22 mouse cellular contexts compared by ENCODE assay signal in genomic region chr5:116492726-116493125, GRCm38 (mm10).
"Had no signal": no experiment of that assay in that cellular context is flagged by ENCODE, and none has a peak within 500 bp of the region (broad histone marks: within the 10 kb centered on the region; RNA-seq: fewer than 3 reads in every experiment).

No protein-coding gene starts in this region.

- ATAC-seq: liver, embryonic 12.5 days had no signal

- DNase-seq: kidney, adult 2 months; kidney, postnatal 25 days; layer of hippocampus, adult 9-11 months; liver; lung, adult 18-20 months; lung, postnatal 10 days; lung, postnatal 36 days; right cerebral cortex, adult 18-20 months; right cerebral cortex, postnatal 14 days; right cerebral cortex, postnatal 4 days; spleen, adult 18-20 months; thymus, postnatal 25 days had no signal

- H3K4me2 ChIP-seq: limb, embryonic 13.5 days; liver, embryonic 12.5 days; liver, embryonic 15.5 days; lung, embryonic 15.5 days; stomach, embryonic 15.5 days had no signal

- H3K27me3 ChIP-seq: limb, embryonic 13.5 days; liver, embryonic 12.5 days; liver, embryonic 15.5 days; lung, embryonic 15.5 days; megakaryocyte, embryonic 14.5 days; stomach, embryonic 15.5 days had no signal

- H3K36me3 ChIP-seq: limb, embryonic 10.5 days; limb, embryonic 13.5 days; liver, embryonic 12.5 days; liver, embryonic 15.5 days; lung, embryonic 15.5 days; midbrain, embryonic 10.5 days; stomach, embryonic 15.5 days had no signal

- H3K4me3 ChIP-seq: layer of hippocampus, adult 2 months; limb, embryonic 10.5 days; limb, embryonic 13.5 days; liver, embryonic 12.5 days; liver, embryonic 15.5 days; lung, embryonic 15.5 days; megakaryocyte, embryonic 14.5 days; midbrain, embryonic 10.5 days; stomach, embryonic 15.5 days had no signal

- H3K4me1 ChIP-seq: limb, embryonic 13.5 days; liver, embryonic 12.5 days; liver, embryonic 15.5 days; lung, embryonic 15.5 days; megakaryocyte, embryonic 14.5 days; stomach, embryonic 15.5 days had no signal

- H3K9me3 ChIP-seq: limb, embryonic 10.5 days; limb, embryonic 13.5 days; liver, embryonic 12.5 days; liver, embryonic 15.5 days; lung, embryonic 15.5 days; midbrain, embryonic 10.5 days; stomach, embryonic 15.5 days had no signal

- H3K9ac ChIP-seq: limb, embryonic 13.5 days; liver, embryonic 12.5 days; liver, embryonic 15.5 days; lung, embryonic 15.5 days; stomach, embryonic 15.5 days had no signal

- H3K27ac ChIP-seq: kidney, postnatal 0 days; limb, embryonic 10.5 days; limb, embryonic 13.5 days; liver, embryonic 12.5 days; liver, embryonic 15.5 days; lung, embryonic 15.5 days; midbrain, embryonic 10.5 days; stomach, embryonic 15.5 days had no signal
